Mouse (Mus musculus): Measurements from ENCODE around the gene Fzd4. TPM values are rescaled to one million over a fixed set of nuclear protein-coding genes. Genes with fewer than 3 reads are reported as not detected.
A peak's percentile ranks its signal among the peaks of the same experiment; 100 is the strongest.

Gene Fzd4
- 10 to 100 TPM; 51.5 to 53.5 TPM for total RNA-seq (2021)
- long read RNA-seq, experiment 1, full-length matches to known transcripts, result 21 of 32 reads
- long read RNA-seq, experiment 1, partial matches to known transcripts, result 11 of 32 reads
- long read RNA-seq, experiment 1, other reads (novel, unspliced or antisense), result 0 of 32 reads
- long read RNA-seq, experiment 2, full-length matches to known transcripts, result 33 of 38 reads
- long read RNA-seq, experiment 2, partial matches to known transcripts, result 5 of 38 reads
- long read RNA-seq, experiment 2, other reads (novel, unspliced or antisense), result 0 of 38 reads

- intact Hi-C loops (cut with DNase I), result loop anchor here (5.0 kb wide), 1 partner anchor 67 kb away; no protein-coding TSS in a partner anchor
- DNase-seq, result peak; percentile 95 to 97
Measured at GRCm38 (mm10) chr7:89404081-89404733, at the start of gene Fzd4, which contains the start of gene Tmem135. Gene Fzd4, plus strand, starts transcription at chr7:89404355. Gene Tmem135, minus strand, starts transcription at chr7:89404222.

DNA sequence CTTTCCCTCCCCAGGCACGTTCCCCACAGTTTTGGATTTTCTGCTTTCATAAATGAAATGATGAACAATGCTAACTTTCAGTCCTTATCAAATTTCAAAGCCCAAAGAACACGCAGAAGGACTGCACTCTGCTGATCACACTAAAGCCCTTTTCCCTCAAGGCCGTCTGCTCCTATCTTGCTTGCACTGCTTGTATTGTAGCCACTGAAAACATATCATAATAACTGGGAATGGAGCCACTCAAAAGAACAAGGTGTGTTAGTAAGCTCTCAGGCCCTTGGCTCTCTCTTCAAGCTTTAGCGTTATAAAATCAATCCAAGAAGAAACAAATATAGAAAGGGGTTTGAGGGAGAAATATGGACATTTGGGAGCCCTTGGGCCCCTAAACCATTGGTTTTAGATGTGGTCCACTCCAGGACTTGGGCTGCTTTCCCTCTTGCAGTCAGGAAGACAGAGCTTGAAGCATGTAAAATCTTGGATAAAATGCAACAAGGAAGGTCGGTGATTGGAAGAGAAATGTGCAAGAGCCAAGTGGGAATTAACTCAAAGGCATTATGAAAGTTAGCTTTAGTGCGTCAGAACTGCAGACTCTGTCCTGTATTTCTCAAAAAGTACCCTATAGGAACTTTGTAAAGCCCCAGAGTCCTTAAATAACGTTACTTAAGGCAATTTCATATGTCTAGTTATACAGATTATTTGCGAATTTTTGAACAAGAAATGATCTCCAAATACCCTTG is 48.5 kb upstream of the Fzd4 start:
- no peak for DNase-seq
- intact Hi-C loops (cut with DNase I), result no loop called here

DNA sequence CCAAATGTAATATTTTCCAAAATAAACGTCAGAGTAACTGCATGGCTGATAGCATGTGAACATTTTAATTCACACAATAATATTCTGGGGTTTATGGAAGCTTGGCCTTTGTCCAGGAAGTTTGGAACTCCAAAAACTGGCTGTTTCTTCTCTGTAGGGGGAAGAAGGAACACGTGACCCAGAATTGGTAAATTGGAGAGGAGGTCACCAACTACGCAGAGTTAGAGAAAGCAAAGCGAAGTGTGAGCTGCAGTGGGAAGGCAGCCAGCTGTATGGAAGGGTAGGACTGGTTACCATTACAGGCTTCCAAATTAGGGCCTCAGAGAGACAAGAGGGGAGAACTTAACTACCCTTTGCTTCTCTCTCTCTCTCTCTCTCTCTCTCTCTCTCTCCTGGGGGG is 47.8 kb upstream of the Fzd4 start:
- peak in 1 of 2 experiments; percentile 15 for DNase-seq

GRCm38 (mm10) chr7:89363975-89364374 is 40.2 kb upstream of the Fzd4 start:
- intact Hi-C loops (cut with DNase I), result no loop called here

More for the DNA sequence above, 47.8 kb upstream of the Fzd4 start:
- intact Hi-C loops (cut with DNase I), result no loop called here

GRCm38 (mm10) chr7:89365135-89365880 is 38.8 kb upstream of the Fzd4 start:
- intact Hi-C loops (cut with DNase I), result no loop called here
- DNase-seq, result no peak

More at GRCm38 (mm10) chr7:89363975-89364374, 40.2 kb upstream of the Fzd4 start:
- no peak for DNase-seq

GRCm38 (mm10) chr7:89367643-89368042 is 36.5 kb upstream of the Fzd4 start:
- intact Hi-C loops (cut with DNase I), result no loop called here
- DNase-seq, result peak in 1 of 2 experiments; percentile 23

DNA sequence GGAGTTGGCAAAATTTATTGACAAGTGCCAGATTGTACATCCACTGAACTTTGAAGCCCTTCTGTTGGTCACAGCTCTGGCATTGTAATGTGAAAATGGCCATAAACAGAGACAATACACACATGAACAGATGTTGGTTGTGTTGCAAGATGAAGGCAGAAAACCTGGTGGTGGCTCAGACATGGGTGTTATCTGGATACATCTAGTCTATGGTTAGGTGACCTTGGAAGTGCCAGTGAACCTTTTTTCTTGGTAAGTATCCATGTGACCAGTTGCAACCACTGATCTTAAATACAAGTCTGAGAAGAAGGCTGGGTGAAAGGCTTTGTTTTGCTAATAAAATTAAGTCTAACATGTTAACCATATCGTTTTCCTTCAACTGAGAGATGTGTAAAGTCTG is 34.1 kb upstream of the Fzd4 start:
- intact Hi-C loops (cut with DNase I), result loop anchor here (5.0 kb wide), 3 partner anchors 33 to 203 kb away; no protein-coding TSS in a partner anchor
- no peak for DNase-seq

- intact Hi-C loops (cut with DNase I), result loop anchor here (5.0 kb wide), 3 partner anchors 34 to 204 kb away; no protein-coding TSS in a partner anchor
- DNase-seq, result peak; percentile 56 to 71
Measured at GRCm38 (mm10) chr7:89370917-89371316, 33.2 kb upstream of the Fzd4 start.

- intact Hi-C loops (cut with DNase I), result loop anchor here (5.0 kb wide), 3 partner anchors 34 to 204 kb away; no protein-coding TSS in a partner anchor
- no peak for DNase-seq
Measured at GRCm38 (mm10) chr7:89371623-89372295, 32.4 kb upstream of the Fzd4 start.

DNA sequence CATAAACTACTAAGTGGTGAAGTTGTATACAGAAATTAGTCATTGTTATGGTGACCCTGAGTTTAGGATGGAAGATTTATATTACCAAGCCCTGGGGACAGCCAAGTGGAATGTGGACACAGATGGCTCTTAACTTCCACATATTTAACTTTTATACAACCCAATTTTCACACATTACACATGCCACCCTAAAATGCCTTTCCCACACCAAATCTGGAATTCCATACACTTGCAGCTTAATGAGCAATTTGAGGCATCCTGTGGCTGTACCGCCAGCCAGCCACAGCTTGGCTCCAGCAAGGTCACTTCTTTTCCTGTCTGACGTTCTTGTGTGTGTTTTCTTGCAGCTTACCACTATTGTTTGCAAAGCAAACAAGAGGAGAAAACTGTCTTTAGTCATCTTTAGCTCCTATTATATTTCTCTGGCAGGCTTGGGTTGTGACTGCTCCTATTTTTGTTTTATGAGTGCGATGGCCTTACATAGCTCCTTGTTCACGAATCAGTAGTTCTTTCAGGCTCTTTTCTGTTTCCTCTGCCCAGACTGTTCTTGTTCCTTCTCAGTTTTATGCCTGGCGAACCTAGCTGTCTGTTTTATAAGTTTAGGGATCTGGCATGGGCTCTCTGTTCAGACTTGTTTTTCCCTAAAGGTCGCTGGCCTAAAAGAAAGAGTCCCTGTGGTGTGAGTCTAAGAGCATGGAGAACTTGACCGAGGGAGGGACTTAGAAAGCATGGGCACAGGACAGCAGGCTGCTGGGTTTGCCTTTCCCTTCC is 23.0 kb upstream of the Fzd4 start:
- DNase-seq, result no peak
- intact Hi-C loops (cut with DNase I), result no loop called here

- no peak for DNase-seq
- intact Hi-C loops (cut with DNase I), result no loop called here
Measured at GRCm38 (mm10) chr7:89382892-89383291, 21.3 kb upstream of the Fzd4 start.

DNA sequence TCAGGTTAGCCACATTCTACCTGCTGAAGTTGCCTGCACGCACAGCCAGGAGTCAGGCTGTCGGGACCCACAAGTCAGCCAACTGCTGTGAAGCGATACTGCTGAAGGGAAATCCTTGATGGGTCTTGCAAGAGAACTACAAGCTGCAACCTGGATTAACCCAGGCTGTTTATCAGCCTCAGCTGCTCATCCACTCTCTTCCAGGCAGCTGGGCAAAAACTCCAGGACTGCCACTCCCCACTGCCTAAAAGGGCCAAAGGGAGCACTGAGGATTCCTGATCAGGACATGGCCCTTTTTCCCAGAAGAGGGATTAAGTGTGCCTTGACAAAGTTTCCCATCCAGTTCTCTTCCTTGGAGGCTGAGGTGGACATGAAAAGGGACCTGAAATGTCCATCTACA is 15.2 kb upstream of the Fzd4 start:
- DNase-seq, result no peak
- intact Hi-C loops (cut with DNase I), result no loop called here

- intact Hi-C loops (cut with DNase I), result no loop called here
- no peak for DNase-seq
Measured at GRCm38 (mm10) chr7:89390660-89391059, 13.5 kb upstream of the Fzd4 start.

- intact Hi-C loops (cut with DNase I), result no loop called here
- DNase-seq, result no peak
Measured at GRCm38 (mm10) chr7:89391281-89391680, 12.9 kb upstream of the Fzd4 start.

GRCm38 (mm10) chr7:89391831-89392230 is 12.3 kb upstream of the Fzd4 start:
- no peak for DNase-seq
- intact Hi-C loops (cut with DNase I), result no loop called here

DNA sequence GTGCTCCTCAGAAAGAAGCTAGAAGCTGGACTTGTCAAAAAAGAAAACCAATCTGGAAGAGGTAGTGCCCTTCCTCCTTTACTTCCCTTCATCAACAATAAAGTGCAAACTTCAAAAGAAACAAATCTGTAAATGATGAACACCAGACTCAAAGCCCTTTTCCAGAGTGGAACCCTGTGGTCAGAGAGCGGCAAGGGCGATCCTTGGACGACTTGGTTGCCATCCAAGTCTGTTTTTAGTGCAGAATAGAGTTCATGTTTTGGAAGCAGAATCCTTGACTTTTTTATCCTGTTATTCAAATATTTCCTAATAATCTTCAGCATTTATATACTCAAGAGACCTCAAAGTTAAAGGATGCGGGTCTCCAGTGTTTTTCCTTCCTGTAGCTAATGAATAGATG is 11.8 kb upstream of the Fzd4 start:
- no peak for DNase-seq
- intact Hi-C loops (cut with DNase I), result no loop called here

GRCm38 (mm10) chr7:89392825-89393224 is 11.3 kb upstream of the Fzd4 start:
- DNase-seq, result no peak
- intact Hi-C loops (cut with DNase I), result no loop called here

- intact Hi-C loops (cut with DNase I), result no loop called here
- DNase-seq, result no peak
Measured at GRCm38 (mm10) chr7:89395399-89395798, 8.8 kb upstream of the Fzd4 start.

- intact Hi-C loops (cut with DNase I), result no loop called here
- DNase-seq, result no peak
Measured at GRCm38 (mm10) chr7:89396386-89396785, 7.8 kb upstream of the Fzd4 start.
